Mouse (Mus musculus) lung, embryonic 16.5 days (tissue): Measurements from ENCODE around the gene Anapc2. TPM values are rescaled to one million over a fixed set of nuclear protein-coding genes. Genes with fewer than 3 reads are reported as not detected.

Experiments
- ATAC-seq: fragments of 200-750 bp; cut with Nextera tagmentation; 2 replicates; pipeline ENCODE4 v1.8.0; 2017; ENCODE audit warnings: low read depth, mild to moderate bottlenecking, moderate library complexity
- H3K27ac ChIP-seq: fragments of 300-500 bp; sonication (generic); 2 replicates; pipeline ENCODE4 v1.5.1; 2014; ENCODE audit warnings: mild to moderate bottlenecking, control low read depth, low read length
- H3K27me3 ChIP-seq: fragments of 300-500 bp; sonication (generic); 2 replicates; pipeline ENCODE4 v1.6.1; 2014; ENCODE audit warnings: low read depth, low read length, mixed read lengths; ENCODE audit not compliant: control insufficient read depth, insufficient read depth
- H3K36me3 ChIP-seq: fragments of 300-500 bp; sonication (generic); 2 replicates; pipeline ENCODE4 v1.6.1; 2014; ENCODE audit warnings: low read length; ENCODE audit not compliant: control insufficient read depth, insufficient read depth
- H3K4me1 ChIP-seq: fragments of 300-500 bp; sonication (generic); replicated peaks from 2 replicates; pipeline ENCODE4 v1.6.1; 2014; ENCODE audit warnings: low read length, mixed read lengths; ENCODE audit not compliant: control insufficient read depth, insufficient read depth
- H3K4me2 ChIP-seq: fragments of 300-500 bp; sonication (generic); 2 replicates; pipeline ENCODE4 v1.6.1; 2014; ENCODE audit warnings: low read depth, low read length, control low read depth
- H3K4me3 ChIP-seq: fragments of 300-500 bp; sonication (generic); 2 replicates; pipeline ENCODE4 v1.5.1; 2014; ENCODE audit warnings: mild to moderate bottlenecking, low read length, control low read depth
- H3K9ac ChIP-seq: fragments of 300-500 bp; sonication (generic); 2 replicates; pipeline ENCODE4 v1.6.1; 2014; ENCODE audit warnings: low read length, control low read depth
- H3K9me3 ChIP-seq: fragments of 300-500 bp; sonication (generic); 2 replicates; pipeline ENCODE4 v1.6.1; 2016; ENCODE audit warnings: low read length; ENCODE audit not compliant: control insufficient read depth
- WGBS: fragments of 180-500 bp; shearing (Covaris S2); extraction: QIAGEN DNeasy Blood & Tissue Kit; methylation state at CpG from one replicate; pipeline ENCODE4 v1.1.7; 2014; 5-methylcytosine and 5-hydroxymethylcytosine counted together
- polyA plus RNA-seq: library from polyadenylated mRNA; unstranded; fragments of >200 nt; fragmentation: Nextera tagmentation; extraction: Ambion mirVana; gene quantifications from 2 replicates; pipeline ENCODE4 v1.2.1, GENCODE M21; 2015

The Anapc2 gene
- polyA plus RNA-seq, 1 experiment from 2014 or later, result 136 TPM

GRCm38 (mm10) chr2:25290816-25291130, 18.5 kb downstream of the Anapc2 start:
- H3K4me2 ChIP-seq, result peak overlapping the region; percentile 47
- H3K9me3 ChIP-seq, result no peaks in the 10 kb centered on the region
- WGBS, result 2% methylated on average over 18 of the region's 18 CpGs
- H3K27me3 ChIP-seq, result peaks cover 46% of the 10 kb centered on the region
- H3K27ac ChIP-seq, result no peak overlapping the region
- peaks cover 1% of the 10 kb centered on the region for H3K36me3 ChIP-seq
- no peak for ATAC-seq
- H3K9ac ChIP-seq, result peak overlapping the region; percentile 24; the same call in 1 of the 2 replicates
- peaks cover 29% of the 10 kb centered on the region for H3K4me1 ChIP-seq
- H3K4me3 ChIP-seq, result peak overlapping the region; percentile 42

DNA sequence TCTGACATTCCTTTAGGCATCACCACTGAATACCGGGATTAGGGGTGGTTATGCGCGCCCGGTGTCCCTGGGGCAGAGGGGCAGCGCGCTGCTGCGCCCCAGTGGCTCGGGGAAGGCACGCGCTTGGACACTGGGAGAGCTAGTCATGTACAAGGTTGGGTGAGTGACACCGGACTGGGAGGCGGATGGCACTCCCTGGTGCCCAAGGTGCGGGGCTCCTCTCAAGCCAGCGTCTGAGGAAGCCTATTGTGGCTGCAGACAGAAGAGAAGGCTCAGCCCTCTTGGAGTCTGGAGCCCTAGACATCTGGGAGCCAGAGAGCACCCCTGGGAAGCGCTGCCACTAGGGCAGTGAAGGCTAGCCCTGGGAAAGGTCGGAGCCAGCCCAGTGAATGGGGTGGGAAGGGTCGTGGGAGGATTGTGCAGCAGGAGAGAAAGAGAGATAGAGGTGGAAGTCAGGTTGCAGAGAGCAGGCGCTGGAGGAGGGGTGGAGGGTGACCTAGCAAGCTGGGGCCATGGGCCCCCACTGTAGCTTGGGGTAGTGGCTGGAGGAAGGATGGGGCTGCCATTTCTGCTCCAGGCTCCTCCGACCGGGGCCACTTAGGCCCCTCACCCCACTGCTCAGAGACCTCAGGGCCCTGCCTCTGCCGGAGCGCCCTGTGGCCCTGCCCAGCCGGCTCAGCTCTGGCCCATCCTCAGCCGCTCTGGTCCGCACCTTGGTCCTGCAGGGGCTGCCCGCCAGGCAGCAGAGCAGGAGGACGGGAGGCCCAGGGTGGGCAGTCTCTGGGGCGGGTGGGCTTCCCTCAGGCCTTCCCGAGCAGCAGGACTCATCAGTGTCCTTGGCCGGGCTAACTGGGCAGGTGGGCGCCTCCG, 19.1 kb downstream of the Anapc2 start:
- Histone ChIP-seq H3K4me3 (peak overlapping the region; percentile 42), H3K36me3 (no peaks in the 10 kb centered on the region), H3K9ac (peak overlapping the region; percentile 60), H3K4me2 (peak overlapping the region; percentile 57), H3K4me1 (peaks cover 24% of the 10 kb centered on the region), H3K9me3 (no peaks in the 10 kb centered on the region), H3K27me3 (peaks cover 50% of the 10 kb centered on the region), H3K27ac (no peak overlapping the region)
- no peak for ATAC-seq
- 10% methylated on average over 32 of the region's 32 CpGs for WGBS

DNA sequence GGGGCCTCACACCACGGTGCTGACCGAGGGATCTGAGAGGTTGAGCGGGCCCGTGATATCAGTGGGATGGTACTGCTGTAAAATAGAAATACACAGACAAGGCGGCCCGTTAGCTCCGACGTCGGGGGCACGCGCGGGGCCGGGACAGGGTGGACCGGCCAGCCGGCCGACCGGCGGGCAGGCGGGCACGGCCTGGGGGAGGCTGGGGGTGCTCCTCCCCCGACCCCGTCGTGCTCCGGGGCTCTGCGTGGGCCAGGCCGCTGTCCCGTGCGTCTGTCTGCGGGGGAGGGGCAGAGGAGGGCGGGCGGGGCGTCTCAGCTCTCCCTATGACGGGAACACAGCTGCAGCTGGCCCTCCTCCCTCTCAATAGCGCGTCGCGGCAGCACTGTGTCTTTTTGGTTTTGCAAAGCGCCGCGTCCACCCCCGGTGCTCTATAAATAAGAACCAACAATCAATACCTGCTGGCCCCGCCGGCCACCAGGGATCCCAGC, 19.8 kb downstream of the Anapc2 start:
- H3K4me1 ChIP-seq, result peaks cover 18% of the 10 kb centered on the region
- peak overlapping the region; percentile 42 for H3K4me3 ChIP-seq
- H3K36me3 ChIP-seq, result no peaks in the 10 kb centered on the region
- no peaks in the 10 kb centered on the region for H3K9me3 ChIP-seq
- peak overlapping the region; percentile 60 for H3K9ac ChIP-seq
- 7% methylated on average over 37 of the region's 43 CpGs for WGBS
- peak overlapping the region; percentile 57 for H3K4me2 ChIP-seq
- H3K27ac ChIP-seq, result no peak overlapping the region
- ATAC-seq, result peak; percentile 39
- H3K27me3 ChIP-seq, result peaks cover 50% of the 10 kb centered on the region

GRCm38 (mm10) chr2:25292856-25293255, 20.6 kb downstream of the Anapc2 start:
- H3K27me3 ChIP-seq, result peaks cover 50% of the 10 kb centered on the region
- 0 out of 2 replicates have a peak, but pooled peaks have one; percentile 15 for ATAC-seq
- 0% methylated on average over 1 of the region's 1 CpGs for WGBS
- no peaks in the 10 kb centered on the region for H3K36me3 ChIP-seq
- H3K9me3 ChIP-seq, result no peaks in the 10 kb centered on the region
- peaks cover 15% of the 10 kb centered on the region; the same call in 1 of the 2 replicates for H3K4me1 ChIP-seq
- H3K4me2 ChIP-seq, result no peak overlapping the region
- no peak overlapping the region for H3K9ac ChIP-seq
- no peak overlapping the region for H3K4me3 ChIP-seq
- H3K27ac ChIP-seq, result no peak overlapping the region

- Histone ChIP-seq H3K4me2 (no peak overlapping the region), H3K4me1 (peaks cover 15% of the 10 kb centered on the region; the same call in 1 of the 2 replicates), H3K27ac (no peak overlapping the region), H3K9me3 (no peaks in the 10 kb centered on the region), H3K27me3 (peaks cover 47% of the 10 kb centered on the region), H3K9ac (no peak overlapping the region), H3K4me3 (no peak overlapping the region), H3K36me3 (no peaks in the 10 kb centered on the region)
- WGBS, result 65% methylated on average over 9 of the region's 9 CpGs
- ATAC-seq, result no peak
Observed at GRCm38 (mm10) chr2:25293706-25294105, 21.4 kb downstream of the Anapc2 start.

DNA sequence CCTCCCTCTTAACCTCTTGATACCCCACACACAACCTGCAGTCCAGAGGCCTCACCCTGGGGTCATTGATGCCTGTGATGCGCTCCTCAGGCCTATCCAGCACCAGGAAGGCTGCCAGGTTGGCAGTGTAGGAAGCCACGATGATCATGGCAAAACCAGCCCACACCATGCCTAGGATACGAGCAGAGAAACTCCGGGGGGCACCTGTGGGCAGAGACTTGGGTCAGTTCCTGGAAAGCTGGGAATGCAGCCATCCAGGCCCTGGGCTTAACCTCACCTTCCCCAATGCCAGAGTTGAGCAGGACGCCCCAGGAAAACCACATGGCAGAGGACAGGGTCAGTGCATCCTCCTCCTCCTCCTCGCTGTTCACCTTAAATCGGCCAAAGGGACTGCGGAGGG, 24.8 kb downstream of the Anapc2 start:
- peaks cover 14% of the 10 kb centered on the region for H3K27me3 ChIP-seq
- no peaks in the 10 kb centered on the region for H3K9me3 ChIP-seq
- H3K4me1 ChIP-seq, result peaks cover 6% of the 10 kb centered on the region; the same call in 1 of the 2 replicates
- H3K9ac ChIP-seq, result no peak overlapping the region
- ATAC-seq, result no peak
- WGBS, result 77% methylated on average over 8 of the region's 8 CpGs
- H3K36me3 ChIP-seq, result no peaks in the 10 kb centered on the region
- no peak overlapping the region for H3K4me2 ChIP-seq
- no peak overlapping the region for H3K27ac ChIP-seq
- H3K4me3 ChIP-seq, result no peak overlapping the region

- H3K4me1 ChIP-seq, result no peaks in the 10 kb centered on the region
- H3K27ac ChIP-seq, result no peak overlapping the region
- no peak overlapping the region for H3K9ac ChIP-seq
- H3K27me3 ChIP-seq, result peaks cover 6% of the 10 kb centered on the region; the same call in 1 of the 2 replicates
- H3K4me2 ChIP-seq, result no peak overlapping the region
- ATAC-seq, result no peak
- WGBS, result 71% methylated on average over 10 of the region's 10 CpGs
- H3K36me3 ChIP-seq, result no peaks in the 10 kb centered on the region
- H3K4me3 ChIP-seq, result no peak overlapping the region
- H3K9me3 ChIP-seq, result no peaks in the 10 kb centered on the region
Observed at GRCm38 (mm10) chr2:25298046-25298445, 25.8 kb downstream of the Anapc2 start.

- H3K27ac ChIP-seq, result no peak overlapping the region
- H3K27me3 ChIP-seq, result peaks cover 11% of the 10 kb centered on the region; the same call in 1 of the 2 replicates
- peaks cover 3% of the 10 kb centered on the region; the same call in 1 of the 2 replicates for H3K4me1 ChIP-seq
- WGBS, result 53% methylated on average over 3 of the region's 3 CpGs
- H3K4me3 ChIP-seq, result no peak overlapping the region
- ATAC-seq, result no peak
- H3K36me3 ChIP-seq, result no peaks in the 10 kb centered on the region
- no peak overlapping the region for H3K9ac ChIP-seq
- H3K9me3 ChIP-seq, result no peaks in the 10 kb centered on the region
- no peak overlapping the region for H3K4me2 ChIP-seq
Observed at GRCm38 (mm10) chr2:25303452-25303851, 31.2 kb downstream of the Anapc2 start.

DNA sequence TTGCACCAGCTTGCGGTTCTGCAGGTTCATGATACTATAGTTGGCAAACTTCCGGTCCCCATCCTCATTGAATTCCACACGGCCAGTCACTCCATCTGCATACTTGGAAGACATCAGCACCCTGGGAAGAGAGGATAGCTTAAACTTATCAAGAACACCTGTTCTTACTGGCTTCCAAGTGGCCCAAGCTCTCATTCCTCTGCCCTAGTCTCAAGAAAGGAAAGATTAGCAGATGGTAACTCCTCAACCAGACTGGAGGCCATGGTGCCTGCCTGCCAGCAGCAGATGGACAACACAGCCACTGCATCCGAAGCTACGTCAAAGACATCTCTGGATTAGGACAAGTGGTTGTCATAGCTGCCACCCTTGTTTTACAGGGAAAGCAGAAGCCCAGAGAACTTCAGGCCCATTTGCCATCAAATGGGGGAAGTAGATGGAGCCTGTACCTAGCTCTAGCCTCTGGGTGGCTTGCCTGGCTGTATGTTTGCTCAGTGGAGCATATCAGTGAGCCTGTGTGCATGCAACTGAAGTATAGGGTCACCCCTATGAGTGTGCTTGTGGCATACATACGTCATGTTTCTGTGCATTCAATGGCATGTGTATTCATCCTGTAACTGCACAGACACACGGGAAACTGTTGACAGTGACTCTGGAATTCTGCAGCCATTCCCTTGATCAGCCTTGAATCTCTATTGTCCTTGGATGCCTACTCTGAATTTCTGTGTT, 31.8 kb downstream of the Anapc2 start:
- Histone ChIP-seq H3K27ac (no peak overlapping the region), H3K4me1 (peaks cover 3% of the 10 kb centered on the region; the same call in 1 of the 2 replicates), H3K9me3 (no peaks in the 10 kb centered on the region), H3K4me3 (no peak overlapping the region; the same call in 1 of the 2 replicates), H3K4me2 (no peak overlapping the region), H3K9ac (no peak overlapping the region), H3K36me3 (no peaks in the 10 kb centered on the region), H3K27me3 (peaks cover 11% of the 10 kb centered on the region; the same call in 1 of the 2 replicates)
- no peak for ATAC-seq
- 66% methylated on average over 7 of the region's 7 CpGs for WGBS
